Mouse (Mus musculus): ENCODE data around the gene Casc3. TPM values are rescaled to one million over a fixed set of nuclear protein-coding genes. Genes with fewer than 3 reads are reported as not detected.
A peak's percentile ranks its signal among the peaks of the same experiment; 100 is the strongest.

The Casc3 gene
- total RNA-seq (2021), result 10 to 100 TPM; 52.3 to 55.8 TPM

GRCm38 (mm10) chr11:98804605-98805004 lies at the start of gene Casc3:
Gene Casc3, plus strand, starts transcription at chr11:98804905.
- no peak for DNase-seq (ENCODE audit: extremely low spot score in 1 of 2, low spot score in 2 of 2)
- intact Hi-C loops (cut with DNase I), result no loop called here

DNA sequence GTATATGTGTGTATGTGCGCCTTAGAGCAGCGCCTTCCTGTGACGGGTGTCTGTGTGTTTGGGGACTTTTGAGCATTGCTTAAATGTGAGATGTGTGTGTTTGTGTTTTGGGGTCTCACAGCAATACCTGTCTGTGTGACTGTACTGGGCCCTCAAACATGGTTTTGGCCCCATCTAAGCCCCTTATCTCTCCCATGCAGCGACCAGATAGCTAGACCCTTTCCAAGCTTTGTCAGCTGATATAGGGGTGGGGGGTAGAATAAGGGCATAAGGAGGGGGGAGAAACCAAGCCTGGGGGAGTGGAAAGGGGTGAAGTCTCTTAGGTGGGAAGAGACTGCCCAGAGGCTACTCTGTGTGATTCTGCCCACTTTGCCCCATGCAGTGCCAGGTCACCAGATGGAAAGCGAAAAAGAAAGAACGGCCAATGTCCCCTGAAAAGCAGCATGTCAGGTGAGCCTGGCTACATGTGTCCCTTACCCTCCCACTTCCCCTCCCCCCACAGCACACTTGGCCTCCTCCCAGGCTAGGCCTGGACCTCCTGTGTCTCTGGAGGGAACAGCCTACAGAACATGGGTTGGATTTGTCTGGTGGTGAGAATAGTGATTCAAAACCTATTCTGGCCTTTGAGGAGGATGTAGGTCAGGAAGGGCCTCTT lies 48.9 kb upstream of the Casc3 start:
- intact Hi-C loops (cut with DNase I), result no loop called here
- DNase-seq (ENCODE audit: extremely low spot score in 1 of 2, low spot score in 2 of 2), result no peak

- intact Hi-C loops (cut with DNase I), result no loop called here
Measured at GRCm38 (mm10) chr11:98756711-98757110, 48.0 kb upstream of the Casc3 start.

GRCm38 (mm10) chr11:98761939-98762338 lies 42.8 kb upstream of the Casc3 start:
- intact Hi-C loops (cut with DNase I), result loop anchor here (5.0 kb wide), 1 partner anchor 45 kb away; no protein-coding TSS in a partner anchor
- no peak for DNase-seq (ENCODE audit: extremely low spot score in 1 of 2, low spot score in 2 of 2)

More at GRCm38 (mm10) chr11:98756711-98757110, 48.0 kb upstream of the Casc3 start:
- no peak for DNase-seq (ENCODE audit: extremely low spot score in 1 of 2, low spot score in 2 of 2)

DNA sequence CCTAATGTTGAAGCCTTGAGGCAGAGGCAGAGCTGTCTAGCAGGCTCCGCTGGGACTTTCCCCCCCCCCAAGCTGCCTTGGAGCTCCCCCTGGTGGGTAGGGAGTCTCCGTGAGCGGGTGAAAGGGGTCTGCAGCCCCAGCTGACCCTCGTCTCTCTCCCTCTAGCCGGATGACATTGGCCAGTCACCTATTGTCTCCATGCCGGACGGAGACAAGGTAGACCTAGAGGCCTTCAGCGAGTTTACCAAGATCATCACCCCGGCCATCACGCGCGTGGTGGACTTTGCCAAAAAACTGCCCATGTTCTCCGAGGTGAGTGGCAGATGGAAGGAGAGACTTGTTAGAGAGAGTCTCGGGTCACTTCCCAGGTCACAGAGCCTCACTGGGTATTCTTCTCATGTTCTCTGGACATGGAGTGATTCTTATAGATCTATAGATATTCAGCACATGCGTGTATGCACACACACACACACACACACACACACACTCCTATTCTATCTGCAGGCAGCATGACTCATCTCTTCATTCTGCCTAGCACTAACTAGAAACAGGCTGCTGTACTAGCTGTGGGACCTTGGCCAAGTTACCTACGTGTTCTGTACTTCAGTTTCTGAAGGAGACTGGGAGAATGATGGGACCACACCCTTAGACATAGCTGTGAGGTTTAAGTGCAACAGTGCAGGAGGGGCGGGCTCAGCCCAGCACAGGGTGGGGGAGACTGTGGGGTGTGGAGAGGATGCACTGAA lies 41.8 kb upstream of the Casc3 start:
- peak in 1 of 2 experiments; percentile 62 for DNase-seq (ENCODE audit: extremely low spot score in 1 of 2, low spot score in 2 of 2)
- intact Hi-C loops (cut with DNase I), result loop anchor here (5.0 kb wide), 1 partner anchor 46 kb away; no protein-coding TSS in a partner anchor

- DNase-seq (ENCODE audit: extremely low spot score in 1 of 2, low spot score in 2 of 2), result no peak
- intact Hi-C loops (cut with DNase I), result loop anchor here (5.0 kb wide), 1 partner anchor 46 kb away; no protein-coding TSS in a partner anchor
Measured at GRCm38 (mm10) chr11:98763502-98763861, 41.2 kb upstream of the Casc3 start.

DNA sequence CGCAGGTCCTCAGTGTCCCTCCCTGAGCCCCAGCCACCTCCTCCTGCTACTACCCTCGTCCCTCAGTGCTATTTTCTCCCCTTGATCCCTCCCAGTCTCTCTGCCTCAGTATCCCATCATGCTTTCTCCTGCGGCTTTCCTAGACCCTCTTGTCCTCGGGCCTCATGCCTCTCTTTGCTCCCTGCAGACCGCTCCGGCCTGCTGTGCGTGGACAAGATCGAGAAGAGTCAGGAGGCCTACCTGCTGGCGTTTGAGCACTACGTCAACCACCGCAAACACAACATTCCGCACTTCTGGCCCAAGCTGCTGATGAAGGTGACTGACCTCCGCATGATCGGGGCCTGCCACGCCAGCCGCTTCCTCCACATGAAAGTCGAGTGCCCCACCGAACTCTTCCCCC lies 40.6 kb upstream of the Casc3 start:
- intact Hi-C loops (cut with DNase I), result loop anchor here (5.0 kb wide), 1 partner anchor 47 kb away; no protein-coding TSS in a partner anchor
- DNase-seq (ENCODE audit: extremely low spot score in 1 of 2, low spot score in 2 of 2), result peak in 1 of 2 experiments; percentile 52

GRCm38 (mm10) chr11:98764746-98765145 lies 40.0 kb upstream of the Casc3 start:
- no peak for DNase-seq (ENCODE audit: extremely low spot score in 1 of 2, low spot score in 2 of 2)
- intact Hi-C loops (cut with DNase I), result loop anchor here (5.0 kb wide), 1 partner anchor 47 kb away; no protein-coding TSS in a partner anchor

DNA sequence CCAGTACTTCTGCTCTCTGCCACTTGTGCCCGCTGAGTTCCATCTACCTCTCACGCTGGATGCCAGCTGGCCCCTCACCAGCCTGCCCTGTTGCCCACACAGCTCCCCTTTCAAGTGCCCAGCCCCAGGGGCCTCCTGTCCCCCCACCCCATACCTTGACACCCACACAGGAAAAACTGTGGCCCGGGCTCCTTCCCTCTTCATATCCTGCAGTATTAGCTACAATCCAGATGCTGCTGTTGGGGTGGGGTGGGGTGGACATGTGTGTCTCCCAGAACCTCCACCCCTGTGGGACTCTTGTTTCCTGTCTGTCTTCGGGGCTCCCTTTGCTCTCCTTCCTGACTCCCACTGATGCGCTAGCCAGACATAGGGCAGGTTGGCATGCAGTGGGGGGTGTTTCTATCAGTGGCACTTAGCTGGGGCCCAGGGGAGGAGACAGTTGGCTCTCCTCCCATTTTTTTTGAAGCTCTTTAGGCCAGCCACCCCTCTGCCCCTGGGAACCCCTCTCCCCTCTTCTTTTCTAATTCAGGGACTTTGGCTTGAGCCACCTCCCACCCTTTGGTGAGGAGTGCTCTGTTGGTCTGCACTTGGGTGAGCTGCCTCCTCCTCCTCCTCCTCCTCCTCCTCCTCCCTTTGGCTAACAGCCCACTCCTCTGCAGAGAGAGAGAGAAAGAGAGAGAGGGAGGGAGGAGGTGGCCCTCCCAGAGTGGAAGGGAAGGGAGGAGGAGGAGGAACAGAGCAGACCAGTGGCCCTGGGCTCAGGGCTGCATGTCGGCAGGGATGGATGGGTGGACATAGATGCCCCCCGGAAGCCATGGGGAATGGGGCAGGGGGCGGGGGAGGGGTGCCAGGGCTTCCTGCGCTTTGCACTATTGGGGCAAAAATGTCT lies 39.0 kb upstream of the Casc3 start:
- intact Hi-C loops (cut with DNase I), result no loop called here

GRCm38 (mm10) chr11:98766346-98766745 lies 38.4 kb upstream of the Casc3 start:
- DNase-seq (ENCODE audit: extremely low spot score in 1 of 2, low spot score in 2 of 2), result no peak
- intact Hi-C loops (cut with DNase I), result no loop called here

More for the DNA sequence above, 39.0 kb upstream of the Casc3 start:
- DNase-seq (ENCODE audit: extremely low spot score in 1 of 2, low spot score in 2 of 2), result peak in 1 of 2 experiments; percentile 62

- peak in 1 of 2 experiments; percentile 58 for DNase-seq (ENCODE audit: extremely low spot score in 1 of 2, low spot score in 2 of 2)
- intact Hi-C loops (cut with DNase I), result no loop called here
Measured at GRCm38 (mm10) chr11:98766816-98767215, 37.9 kb upstream of the Casc3 start.

GRCm38 (mm10) chr11:98767276-98767675 lies 37.4 kb upstream of the Casc3 start:
- intact Hi-C loops (cut with DNase I), result no loop called here
- peak in 1 of 2 experiments; percentile 83 for DNase-seq (ENCODE audit: extremely low spot score in 1 of 2, low spot score in 2 of 2)

GRCm38 (mm10) chr11:98767713-98768112 lies 37.0 kb upstream of the Casc3 start:
- intact Hi-C loops (cut with DNase I), result no loop called here
- DNase-seq (ENCODE audit: extremely low spot score in 1 of 2, low spot score in 2 of 2), result peak in 1 of 2 experiments; percentile 33

GRCm38 (mm10) chr11:98768127-98769006 lies 36.3 kb upstream of the Casc3 start:
- intact Hi-C loops (cut with DNase I), result no loop called here
- DNase-seq (ENCODE audit: extremely low spot score in 1 of 2, low spot score in 2 of 2), result peak in 1 of 2 experiments; percentile 63

- DNase-seq (ENCODE audit: extremely low spot score in 1 of 2, low spot score in 2 of 2), result peak in 1 of 2 experiments; percentile 40
- intact Hi-C loops (cut with DNase I), result no loop called here
Measured at GRCm38 (mm10) chr11:98769007-98769954, 35.4 kb upstream of the Casc3 start.

DNA sequence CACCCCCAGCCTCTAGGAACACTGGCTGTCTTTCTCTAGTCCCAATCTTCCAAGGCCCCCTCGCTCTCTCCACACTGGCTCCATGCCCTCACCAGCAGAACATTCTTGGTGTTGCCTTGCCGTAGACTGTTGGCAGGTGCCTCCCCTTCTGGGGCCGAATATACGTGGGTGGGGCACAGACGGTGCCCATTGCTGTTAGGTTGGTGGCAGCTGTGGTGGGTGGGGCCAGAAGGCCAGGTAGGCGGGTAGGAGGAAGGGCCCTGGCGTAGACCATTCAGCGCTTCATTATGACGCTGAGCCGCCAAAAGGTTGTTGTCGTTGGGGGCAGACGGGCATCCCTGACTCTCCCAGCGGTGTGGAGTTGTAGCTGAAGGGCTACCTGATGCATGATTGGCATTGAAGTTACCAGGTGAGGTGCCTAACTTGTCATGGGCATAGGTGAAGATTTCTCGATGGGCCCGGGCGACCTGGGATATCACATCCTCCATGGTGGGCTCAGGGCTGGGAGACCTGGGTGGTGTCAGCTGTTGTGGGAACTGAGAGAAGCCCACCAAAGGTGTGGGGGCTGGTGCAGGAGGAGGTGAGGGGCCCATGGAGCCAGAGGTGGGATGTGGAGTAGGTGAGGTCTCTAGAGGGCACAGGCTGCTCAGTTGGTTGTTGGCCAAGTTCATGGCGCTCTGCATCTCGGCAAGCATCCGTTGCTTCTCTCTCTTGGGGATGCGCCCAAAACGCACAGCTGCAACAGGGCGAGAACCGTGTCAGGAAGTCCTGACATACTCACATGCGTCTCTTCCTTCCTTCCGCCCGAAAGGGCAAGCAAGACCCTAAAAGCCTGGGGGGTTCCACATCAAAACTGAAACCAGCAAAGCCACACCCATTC lies 34.4 kb upstream of the Casc3 start:
- intact Hi-C loops (cut with DNase I), result no loop called here

More for the DNA sequence above, 34.4 kb upstream of the Casc3 start:
- DNase-seq (ENCODE audit: extremely low spot score in 1 of 2, low spot score in 2 of 2), result peak in 1 of 2 experiments; percentile 62

Data from left cerebral cortex, postnatal 10 days (tissue).